Mouse (Mus musculus): ENCODE results near the gene Strada. TPM values are rescaled to one million over a fixed set of nuclear protein-coding genes. Genes with fewer than 3 reads are reported as not detected.

The Strada gene
- polyA plus RNA-seq, 1 experiment from 2014 or later, result 38.3 TPM

DNA sequence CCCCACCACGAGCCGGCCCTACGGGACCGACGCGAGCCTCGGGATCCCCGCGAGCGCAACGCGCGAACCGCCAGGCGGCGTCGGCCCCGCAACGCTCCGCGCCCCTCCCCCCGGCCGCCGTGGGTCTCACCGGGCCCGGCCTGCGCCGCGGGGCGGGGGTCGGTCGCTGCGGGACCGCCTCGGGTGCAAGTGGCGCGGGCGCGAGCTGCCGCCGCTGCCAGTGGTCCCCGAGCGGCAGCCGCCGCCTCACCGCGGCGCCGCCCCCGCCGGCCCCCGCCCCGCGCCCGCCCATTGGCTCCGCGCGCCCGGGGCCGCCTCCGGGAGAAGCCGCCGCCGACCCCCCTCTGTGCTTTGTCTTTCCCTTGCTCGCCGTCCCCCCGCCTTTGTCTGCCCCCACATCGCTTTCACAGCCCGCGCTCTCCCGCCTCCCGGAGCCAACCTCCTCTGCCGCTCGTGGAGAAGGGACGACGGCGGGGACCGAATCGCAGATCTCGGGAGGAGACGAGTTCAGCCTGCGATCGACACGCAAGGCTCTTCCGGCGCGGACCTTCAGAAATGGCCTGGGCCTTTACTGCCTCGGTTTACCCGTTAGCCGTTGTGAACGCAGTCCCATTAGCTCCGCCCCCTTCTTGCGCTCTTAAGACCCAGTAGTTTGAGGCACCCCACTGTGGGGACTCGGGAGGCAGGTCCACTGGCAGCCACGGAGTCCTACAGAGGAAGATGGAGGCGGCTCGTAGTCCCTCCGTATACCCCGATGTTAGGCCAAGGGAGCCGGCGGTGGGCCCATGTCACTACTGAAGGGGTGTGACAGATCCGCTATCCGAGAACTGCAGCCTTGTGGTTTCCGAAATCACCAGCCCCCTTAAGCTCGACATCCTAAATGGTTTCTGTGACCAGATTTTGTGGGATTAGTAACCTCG is 41.8 kb downstream of the Strada start:
- Histone ChIP-seq H3K4me2 (replicated peaks) (peak overlapping the region; percentile 91), H3K9me3 (no peaks in the 10 kb centered on the region), H3K4me1 (peaks cover 33% of the 10 kb centered on the region), H3K4me3 (peak overlapping the region; percentile 84), H3K36me3 (peaks cover 53% of the 10 kb centered on the region), H3K27ac (peak overlapping the region; percentile 98), H3K9ac (peak overlapping the region; percentile 97), H3K27me3 (replicated peaks) (no peaks in the 10 kb centered on the region)
- under 1% methylated on average over 102 of the region's 106 CpGs for WGBS
- ATAC-seq (ENCODE audit: low FRiP score, low read depth), result peak; percentile 59

DNA sequence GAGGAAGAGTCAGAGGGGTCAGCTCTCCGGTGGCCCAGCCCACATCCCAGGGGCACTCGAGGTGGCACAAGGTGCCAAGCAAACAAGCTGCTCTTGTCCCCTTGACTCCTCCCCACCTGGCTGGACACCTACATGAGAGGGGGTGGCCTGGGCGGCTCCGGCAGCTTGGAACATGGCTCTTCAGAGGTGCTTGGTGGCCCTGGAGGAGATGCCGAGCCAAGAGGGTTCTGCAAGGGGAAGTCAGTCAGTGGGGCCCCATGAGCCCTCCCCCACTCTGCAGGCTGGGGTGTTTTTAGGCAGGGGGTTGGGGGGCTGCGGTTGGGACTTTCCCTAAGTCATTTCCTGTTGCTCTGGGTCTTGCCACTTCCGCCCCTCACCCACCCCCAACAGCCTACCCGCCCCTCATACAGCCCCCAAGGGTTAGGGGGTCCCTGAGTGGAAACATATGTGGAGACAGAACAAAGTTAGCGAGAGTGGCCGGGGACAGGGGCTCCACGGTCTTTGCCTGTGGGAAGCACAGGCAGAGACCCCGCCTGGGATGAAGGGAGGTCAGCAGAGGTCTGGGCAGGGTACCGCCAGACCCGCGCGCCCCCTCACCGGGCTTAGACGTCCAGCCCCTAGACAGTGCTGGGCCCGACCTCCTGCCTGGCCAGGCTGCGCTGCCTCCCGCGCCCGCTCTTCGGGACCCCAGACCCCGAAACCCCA is 42.6 kb downstream of the Strada start:
- Histone ChIP-seq H3K4me3 (peak overlapping the region; percentile 84), H3K9me3 (no peaks in the 10 kb centered on the region), H3K27ac (peak overlapping the region; percentile 98), H3K27me3 (replicated peaks) (no peaks in the 10 kb centered on the region), H3K4me1 (peaks cover 33% of the 10 kb centered on the region), H3K9ac (peak overlapping the region; percentile 97), H3K4me2 (replicated peaks) (peak overlapping the region; percentile 91), H3K36me3 (peaks cover 54% of the 10 kb centered on the region)
- ATAC-seq (ENCODE audit: low FRiP score, low read depth), result peak; percentile 56
- WGBS, result 1% methylated on average over 25 of the region's 25 CpGs

DNA sequence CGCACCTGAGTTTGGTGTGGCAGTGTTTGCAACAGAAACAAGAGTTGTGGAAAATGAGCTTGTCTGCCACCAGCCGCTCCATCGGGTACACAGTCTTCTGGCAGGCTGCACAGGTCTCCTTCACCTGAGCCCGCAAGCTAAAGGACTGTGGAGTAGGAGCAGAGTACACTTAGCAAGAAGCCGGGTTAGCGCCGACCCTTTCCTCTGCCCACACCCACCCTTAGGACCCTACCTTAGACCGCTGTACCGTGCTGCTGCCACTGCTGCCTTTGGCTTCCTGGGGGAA is 43.1 kb downstream of the Strada start:
- Histone ChIP-seq H3K36me3 (peaks cover 54% of the 10 kb centered on the region), H3K4me2 (replicated peaks) (peak overlapping the region; percentile 91), H3K9me3 (no peaks in the 10 kb centered on the region), H3K4me3 (peak overlapping the region; percentile 84), H3K9ac (peak overlapping the region; percentile 97), H3K4me1 (peaks cover 33% of the 10 kb centered on the region), H3K27ac (0 out of 2 replicates have a peak overlapping the region, but pooled peaks have one; percentile 98), H3K27me3 (replicated peaks) (no peaks in the 10 kb centered on the region)
- 44% methylated on average over 9 of the region's 9 CpGs for WGBS
- ATAC-seq (ENCODE audit: low FRiP score, low read depth), result peak; percentile 3; the same call in 1 of the 2 replicates

DNA sequence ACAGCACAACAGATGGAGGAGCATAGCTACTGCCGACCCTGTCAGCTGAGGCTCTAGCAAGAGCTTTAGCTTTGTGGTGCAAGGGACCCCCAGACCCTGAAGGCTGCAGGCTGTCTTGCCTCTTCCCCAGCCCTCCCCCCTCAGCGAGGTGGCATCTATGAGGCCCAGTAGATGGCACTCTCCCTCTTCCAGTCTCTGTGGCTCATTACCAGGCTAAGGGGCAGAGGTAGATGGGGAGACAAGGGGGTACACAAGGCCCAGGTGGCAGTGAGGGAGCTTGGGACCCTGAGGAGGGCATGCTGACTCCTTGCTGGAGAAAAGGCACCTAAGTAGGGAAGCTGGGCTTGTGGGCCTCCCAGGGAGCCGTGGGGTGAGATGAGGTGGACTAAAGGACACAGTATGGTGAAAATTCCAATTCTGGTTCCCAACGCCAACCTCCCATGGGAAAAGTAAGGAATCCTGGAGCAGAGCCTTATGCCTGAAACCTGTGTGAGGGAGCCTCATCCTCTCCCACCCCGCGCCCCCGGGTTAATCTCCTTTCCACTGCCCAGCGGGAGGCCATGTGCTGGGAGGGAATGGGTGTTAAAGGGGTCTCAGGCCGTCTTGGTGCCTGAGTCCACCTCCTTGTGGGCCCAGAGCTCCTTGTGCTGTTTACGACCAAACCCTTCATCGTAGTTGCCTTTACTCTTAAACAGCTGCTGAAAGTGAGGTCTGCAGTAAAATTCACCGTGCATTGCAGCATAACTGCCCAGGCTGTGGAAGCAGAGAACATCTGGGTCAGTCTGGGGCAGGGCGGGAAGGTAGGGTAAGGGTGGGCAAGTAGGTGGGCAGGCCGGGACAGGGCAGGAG is 43.7 kb downstream of the Strada start:
- WGBS, result 58% methylated on average over 14 of the region's 14 CpGs
- no peak for ATAC-seq (ENCODE audit: low FRiP score, low read depth)
- Histone ChIP-seq H3K27ac (peak overlapping the region; percentile 98; the same call in 1 of the 2 replicates), H3K36me3 (peaks cover 53% of the 10 kb centered on the region), H3K4me1 (peaks cover 33% of the 10 kb centered on the region), H3K4me3 (peak overlapping the region; percentile 84), H3K4me2 (replicated peaks) (peak overlapping the region; percentile 91), H3K27me3 (replicated peaks) (no peaks in the 10 kb centered on the region), H3K9ac (peak overlapping the region; percentile 97), H3K9me3 (no peaks in the 10 kb centered on the region)

DNA sequence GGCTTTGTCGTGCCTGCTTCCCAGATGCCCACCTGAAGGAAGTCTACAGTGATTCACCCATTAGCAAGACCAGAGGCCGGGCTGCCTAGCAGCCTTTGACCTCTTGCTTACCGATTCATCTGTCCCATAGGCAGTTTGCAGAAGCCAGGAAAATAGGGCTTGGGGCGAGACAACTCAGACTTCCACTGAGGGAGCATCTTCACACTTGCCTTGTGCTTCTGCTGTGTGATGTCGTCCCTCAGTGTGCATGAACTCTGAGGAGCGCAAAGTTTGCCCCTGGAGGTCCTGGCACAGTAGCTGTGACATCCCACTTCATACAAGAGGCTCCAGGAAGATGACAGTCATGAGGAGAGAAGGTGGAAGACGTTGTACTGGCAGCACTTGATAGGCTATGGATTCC is 44.8 kb downstream of the Strada start:
- WGBS, result 89% methylated on average over 7 of the region's 7 CpGs
- Histone ChIP-seq H3K9me3 (no peaks in the 10 kb centered on the region), H3K4me2 (replicated peaks) (peak overlapping the region; percentile 91; the same call in 1 of the 2 replicates), H3K4me1 (peaks cover 33% of the 10 kb centered on the region), H3K9ac (no peak overlapping the region), H3K27ac (no peak overlapping the region), H3K36me3 (peaks cover 57% of the 10 kb centered on the region), H3K27me3 (replicated peaks) (no peaks in the 10 kb centered on the region), H3K4me3 (no peak overlapping the region)
- no peak for ATAC-seq (ENCODE audit: low FRiP score, low read depth)

DNA sequence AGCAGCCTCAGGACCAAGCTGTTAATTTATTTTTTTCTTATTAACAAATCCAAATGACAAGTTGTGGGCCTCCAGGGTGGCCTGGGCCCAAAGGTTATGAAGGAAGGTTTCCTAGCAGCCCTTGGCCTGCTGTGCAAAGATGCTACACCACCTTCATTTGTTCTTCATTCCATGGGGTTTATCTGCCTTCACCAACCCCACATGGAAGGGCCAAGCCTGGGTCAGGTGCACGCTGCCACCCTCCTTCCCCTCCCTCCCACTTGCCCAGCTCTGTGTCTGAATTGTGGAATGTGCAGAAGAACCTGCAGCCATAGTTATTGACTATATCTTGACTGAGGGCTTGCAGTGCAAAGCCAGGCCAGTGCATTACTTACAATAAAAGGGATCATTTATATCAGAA is 45.7 kb downstream of the Strada start:
- Histone ChIP-seq H3K4me1 (peaks cover 28% of the 10 kb centered on the region), H3K4me3 (no peak overlapping the region), H3K4me2 (replicated peaks) (no peak overlapping the region), H3K27me3 (replicated peaks) (no peaks in the 10 kb centered on the region), H3K9me3 (no peaks in the 10 kb centered on the region), H3K36me3 (peaks cover 66% of the 10 kb centered on the region), H3K9ac (no peak overlapping the region), H3K27ac (no peak overlapping the region)
- no peak for ATAC-seq (ENCODE audit: low FRiP score, low read depth)
- 97% methylated on average over 1 of the region's 1 CpGs for WGBS

DNA sequence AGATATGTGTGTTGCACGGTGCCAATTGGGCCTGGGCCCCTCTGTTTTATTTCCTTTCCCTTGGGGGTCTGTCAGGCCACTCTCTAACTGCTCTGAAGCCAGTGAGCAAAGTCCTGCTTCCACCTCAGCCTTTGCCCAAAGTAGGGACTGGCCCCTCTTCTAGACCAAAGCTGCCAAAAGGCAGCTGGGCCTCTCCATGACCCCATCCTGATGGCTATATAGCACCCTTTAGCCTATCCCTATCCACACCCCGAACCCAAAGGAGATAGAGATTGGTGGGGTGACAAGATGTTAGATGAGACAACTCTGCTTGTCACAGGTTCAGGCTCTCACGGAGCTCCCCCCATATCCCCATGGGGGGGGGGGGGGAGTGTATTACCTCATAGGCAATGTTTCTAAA is 46.2 kb downstream of the Strada start:
- Histone ChIP-seq H3K27ac (no peak overlapping the region), H3K9me3 (no peaks in the 10 kb centered on the region), H3K27me3 (replicated peaks) (no peaks in the 10 kb centered on the region), H3K4me1 (peaks cover 23% of the 10 kb centered on the region), H3K36me3 (peaks cover 71% of the 10 kb centered on the region), H3K4me3 (no peak overlapping the region), H3K4me2 (replicated peaks) (no peak overlapping the region), H3K9ac (no peak overlapping the region)
- WGBS, result 66% methylated on average over 3 of the region's 3 CpGs
- no peak for ATAC-seq (ENCODE audit: low FRiP score, low read depth)

DNA sequence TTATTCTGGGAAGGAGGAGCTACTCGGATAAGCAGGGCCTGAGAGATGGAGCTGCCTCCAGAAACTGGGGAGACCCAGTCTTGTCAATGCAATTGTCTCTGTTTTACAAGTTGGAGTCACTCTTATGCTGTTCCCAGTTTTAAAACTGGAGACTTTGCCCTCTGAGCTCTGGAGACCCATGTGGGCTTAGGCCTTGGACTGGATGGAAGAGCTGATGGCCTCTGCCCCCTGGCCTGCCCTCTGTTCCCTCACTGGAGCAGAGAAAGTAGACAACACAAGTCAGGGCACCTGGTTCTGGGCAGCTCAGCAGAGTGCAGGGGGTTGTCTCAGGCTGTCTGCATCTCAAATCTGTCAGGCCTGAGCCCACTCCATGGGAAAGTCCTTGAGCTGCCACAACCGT is 47.2 kb downstream of the Strada start:
- Histone ChIP-seq H3K4me1 (peaks cover 22% of the 10 kb centered on the region), H3K9ac (no peak overlapping the region), H3K9me3 (no peaks in the 10 kb centered on the region), H3K36me3 (peaks cover 81% of the 10 kb centered on the region), H3K4me3 (no peak overlapping the region), H3K27ac (no peak overlapping the region), H3K4me2 (replicated peaks) (no peak overlapping the region), H3K27me3 (replicated peaks) (no peaks in the 10 kb centered on the region)
- no peak for ATAC-seq (ENCODE audit: low FRiP score, low read depth)
- WGBS, result 66% methylated on average over 2 of the region's 2 CpGs

DNA sequence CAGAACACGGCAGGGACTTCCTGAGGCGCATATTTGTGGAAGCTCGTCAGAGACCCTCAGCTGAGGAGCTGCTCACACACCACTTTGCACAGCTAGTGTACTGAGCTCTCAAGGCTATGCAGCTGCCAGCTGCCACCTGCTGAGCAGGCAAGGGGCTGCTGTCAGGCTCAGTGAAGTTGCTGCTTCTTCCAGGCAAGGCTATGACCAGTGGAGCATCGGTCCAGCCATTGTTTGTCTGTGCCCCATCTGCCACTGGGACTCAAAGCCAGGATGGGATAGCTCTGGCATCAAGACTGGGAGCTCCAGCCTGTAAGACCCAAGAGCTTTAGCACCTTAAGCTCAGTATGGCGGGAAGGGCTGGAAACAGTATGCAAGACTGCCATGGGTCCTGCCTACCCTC is 47.9 kb downstream of the Strada start:
- Histone ChIP-seq H3K27me3 (replicated peaks) (no peaks in the 10 kb centered on the region), H3K4me1 (peaks cover 20% of the 10 kb centered on the region), H3K4me2 (replicated peaks) (no peak overlapping the region), H3K27ac (no peak overlapping the region), H3K9ac (no peak overlapping the region), H3K4me3 (no peak overlapping the region), H3K9me3 (no peaks in the 10 kb centered on the region), H3K36me3 (peaks cover 88% of the 10 kb centered on the region)
- ATAC-seq (ENCODE audit: low FRiP score, low read depth), result no peak
- 85% methylated on average over 5 of the region's 5 CpGs for WGBS

DNA sequence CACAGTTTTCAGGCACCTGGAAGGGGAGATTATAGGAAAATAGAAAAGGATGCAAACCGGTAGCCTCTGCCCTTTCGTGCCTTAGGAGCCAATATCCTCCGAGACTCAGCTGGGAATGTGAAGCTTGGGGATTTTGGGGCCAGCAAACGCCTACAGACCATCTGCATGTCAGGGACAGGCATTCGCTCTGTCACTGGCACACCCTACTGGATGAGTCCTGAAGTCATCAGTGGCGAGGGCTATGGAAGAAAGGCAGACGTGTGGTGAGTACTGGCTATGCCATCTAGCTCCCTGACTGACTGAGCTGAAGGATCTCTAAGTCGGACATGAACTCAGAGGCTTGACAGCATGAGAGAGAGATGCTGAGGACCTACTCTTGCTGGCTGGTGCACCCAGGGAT is 49.8 kb downstream of the Strada start:
- WGBS, result 79% methylated on average over 8 of the region's 8 CpGs
- no peak overlapping the region for H3K27ac ChIP-seq
- no peak for ATAC-seq (ENCODE audit: low FRiP score, low read depth)
- no peak overlapping the region for H3K4me3 ChIP-seq
- no peaks in the 10 kb centered on the region for H3K9me3 ChIP-seq
- no peaks in the 10 kb centered on the region for H3K27me3 ChIP-seq (replicated peaks)
- H3K4me1 ChIP-seq, result peaks cover 2% of the 10 kb centered on the region; the same call in 1 of the 2 replicates
- H3K9ac ChIP-seq, result no peak overlapping the region
- no peak overlapping the region for H3K4me2 ChIP-seq (replicated peaks)
- H3K36me3 ChIP-seq, result peaks cover 91% of the 10 kb centered on the region

DNA sequence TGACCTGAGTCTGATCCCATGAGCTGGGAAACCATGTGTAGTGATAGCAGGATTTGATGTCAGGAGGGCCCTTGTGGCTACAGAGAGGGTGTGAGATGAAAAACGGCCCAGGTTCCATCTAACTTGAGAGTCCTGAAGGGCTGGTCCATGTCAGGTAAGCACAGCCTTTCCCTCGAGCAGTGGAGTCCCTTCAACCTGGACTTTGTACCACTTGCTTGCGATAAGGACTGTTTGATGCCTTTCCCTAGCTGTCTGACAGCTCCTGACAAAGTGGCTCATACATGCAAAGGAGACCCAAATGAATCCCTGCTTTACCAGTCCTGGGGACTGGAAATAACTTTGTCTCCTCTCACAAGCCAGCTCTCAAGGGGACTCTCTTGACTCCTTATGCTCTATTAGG is 50.7 kb downstream of the Strada start:
- 91% methylated on average over 3 of the region's 3 CpGs for WGBS
- Histone ChIP-seq H3K9me3 (no peaks in the 10 kb centered on the region), H3K27me3 (replicated peaks) (no peaks in the 10 kb centered on the region), H3K36me3 (peaks cover 82% of the 10 kb centered on the region), H3K4me3 (no peak overlapping the region), H3K4me2 (replicated peaks) (no peak overlapping the region), H3K4me1 (no peaks in the 10 kb centered on the region; the same call in 1 of the 2 replicates), H3K9ac (no peak overlapping the region), H3K27ac (no peak overlapping the region)
- no peak for ATAC-seq (ENCODE audit: low FRiP score, low read depth)
